Mouse (Mus musculus): ENCODE results near the gene Cxcl14.

DNA sequence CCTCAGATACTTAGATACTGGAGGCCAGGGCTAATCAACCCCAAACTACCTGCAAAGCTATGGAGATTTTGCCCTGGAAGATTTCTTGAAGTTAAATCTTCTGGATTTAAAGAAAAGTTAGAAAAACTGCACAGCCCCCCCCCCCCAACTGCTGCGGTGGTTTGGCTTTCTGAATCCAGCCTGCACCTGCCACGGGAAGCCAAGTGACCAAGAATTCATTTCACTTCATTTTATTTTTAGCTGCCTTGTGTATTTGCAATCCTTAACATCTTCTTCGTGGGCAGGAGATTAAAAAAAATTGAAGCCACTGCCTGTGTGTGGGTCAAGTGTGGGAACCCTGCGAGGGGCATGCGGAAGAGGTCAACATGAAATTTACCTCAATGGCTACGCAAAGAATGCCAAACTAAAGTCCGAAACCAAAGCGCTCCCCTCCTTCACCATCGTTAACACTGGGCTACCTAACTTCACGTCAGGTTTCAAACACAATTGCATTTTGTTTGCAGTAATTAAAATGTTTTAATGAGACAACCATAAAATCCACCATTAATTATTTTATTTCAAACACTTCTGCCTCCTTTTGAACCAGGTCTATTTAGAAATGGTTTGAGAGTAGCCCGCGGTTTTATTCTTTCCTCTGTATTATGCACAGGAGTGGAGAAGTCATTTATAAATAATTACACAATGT lies 38.7 kb downstream of the Cxcl14 start:
- TF ChIP-seq POLR2A (IDR thresholded peaks at IDR 0.05; ENCODE audit: low read depth, low read length), result no peak
- no peak for TF ChIP-seq CTCF (IDR thresholded peaks at IDR 0.05; ENCODE audit: extremely low read depth, insufficient read depth, insufficient read length, insufficient replicate concordance)

All from spleen, adult 2 months (tissue).